Mouse (Mus musculus) midbrain, embryonic 16.5 days (tissue): ENCODE measurements around the gene Ckm. TPM values are rescaled to one million over a fixed set of nuclear protein-coding genes. Genes with fewer than 3 reads are reported as not detected.
A peak's percentile ranks its signal among the peaks of the same experiment; 100 is the strongest.

Experiments
- ATAC-seq: fragments of 200-750 bp; cut with Nextera tagmentation; 2 replicates; pipeline ENCODE4 v1.8.0; 2017; ENCODE audit warnings: moderate TSS enrichment
- H3K27ac ChIP-seq: fragments of 300-500 bp; sonication (generic); 2 replicates; pipeline ENCODE4 v1.5.1; 2014; ENCODE audit warnings: mild to moderate bottlenecking, low read length, mixed read lengths
- H3K27me3 ChIP-seq: fragments of 300-500 bp; sonication (generic); 2 replicates; pipeline ENCODE4 v1.6.1; 2014; ENCODE audit warnings: low read depth, low read length, mixed read lengths; ENCODE audit not compliant: control insufficient read depth, insufficient read depth
- H3K36me3 ChIP-seq: fragments of 300-500 bp; sonication (generic); 2 replicates; pipeline ENCODE4 v1.6.1; 2014; ENCODE audit warnings: mild to moderate bottlenecking, low read length, moderate library complexity, mixed read lengths; ENCODE audit not compliant: control insufficient read depth, insufficient read depth
- H3K4me1 ChIP-seq: fragments of 300-500 bp; sonication (generic); 2 replicates; pipeline ENCODE4 v1.6.1; 2014; ENCODE audit warnings: mild to moderate bottlenecking, low read length, mixed read lengths; ENCODE audit not compliant: control insufficient read depth, insufficient read depth
- H3K4me2 ChIP-seq: fragments of 300-500 bp; sonication (generic); 2 replicates; pipeline ENCODE4 v1.6.1; 2014; ENCODE audit warnings: mild to moderate bottlenecking, low read length, mixed read lengths
- H3K4me3 ChIP-seq: fragments of 300-500 bp; sonication (generic); 2 replicates; pipeline ENCODE4 v1.5.1; 2014; ENCODE audit warnings: low read depth, mild to moderate bottlenecking, low read length, moderate library complexity, mixed read lengths
- H3K9ac ChIP-seq: fragments of 300-500 bp; sonication (generic); 2 replicates; pipeline ENCODE4 v1.6.1; 2014; ENCODE audit warnings: low read depth, low read length, mixed read lengths
- H3K9me3 ChIP-seq: fragments of 300-500 bp; sonication (generic); replicated peaks from 2 replicates; pipeline ENCODE4 v1.6.1; 2014; ENCODE audit warnings: mild to moderate bottlenecking, low read length, mixed read lengths; ENCODE audit not compliant: control insufficient read depth, poor library complexity, severe bottlenecking
- WGBS: fragments of 180-500 bp; shearing (Covaris S2); extraction: QIAGEN DNeasy Blood & Tissue Kit; methylation state at CpG from one replicate; pipeline ENCODE4 v1.1.7; 2014; 5-methylcytosine and 5-hydroxymethylcytosine counted together
- polyA plus RNA-seq: library from polyadenylated mRNA; unstranded; fragments of >200 nt; fragmentation: Nextera tagmentation; extraction: Ambion mirVana; gene quantifications from 2 replicates; pipeline ENCODE4 v1.2.1, GENCODE M21; 2015

The Ckm gene
- polyA plus RNA-seq, 1 experiment from 2014 or later, result 0.35 TPM

DNA sequence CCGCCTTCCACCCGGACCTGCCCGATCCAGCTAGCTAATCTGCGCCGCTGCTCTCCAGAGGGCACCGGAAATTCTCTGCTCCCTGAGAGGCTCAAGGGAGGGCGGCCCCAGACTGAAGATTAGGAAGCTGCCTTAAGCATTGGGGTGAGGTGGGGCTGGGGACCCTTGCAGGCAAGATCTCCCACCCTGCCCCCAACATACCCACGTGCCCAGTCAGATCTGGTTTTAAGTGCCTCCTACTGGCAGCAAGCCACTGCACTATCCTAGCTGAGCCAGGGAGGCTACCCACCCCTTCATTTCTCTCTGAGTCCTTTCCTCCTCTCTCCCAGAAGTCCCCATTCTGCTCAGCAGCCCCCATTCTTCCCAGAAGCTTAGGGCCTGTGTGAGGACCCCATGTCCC, 26.5 kb upstream of the Ckm start:
- Histone ChIP-seq H3K4me1 (peaks cover 6% of the 10 kb centered on the region), H3K9me3 (no peaks in the 10 kb centered on the region), H3K9ac (no peak overlapping the region), H3K4me2 (no peak overlapping the region), H3K36me3 (no peaks in the 10 kb centered on the region), H3K4me3 (no peak overlapping the region), H3K27ac (no peak overlapping the region), H3K27me3 (no peaks in the 10 kb centered on the region)
- 75% methylated on average over 8 of the region's 8 CpGs for WGBS
- no peak for ATAC-seq

- ATAC-seq, result peak; percentile 96
- Histone ChIP-seq H3K27ac (peak within 1 kb of the TSS; percentile 68), H3K27me3 (no peaks in the 10 kb centered on the region), H3K36me3 (peaks cover 4% of the 10 kb centered on the region), H3K4me1 (peaks cover 13% of the 10 kb centered on the region), H3K9ac (peak within 1 kb of the TSS; percentile 93), H3K4me3 (peak within 1 kb of the TSS; percentile 94), H3K9me3 (no peaks in the 10 kb centered on the region), H3K4me2 (peak within 1 kb of the TSS; percentile 85)
- 7% methylated on average over 38 of the region's 48 CpGs for WGBS
Measured at GRCm38 (mm10) chr7:19381377-19382165, 23.0 kb upstream of the Ckm start, which contains the start of gene Ercc2. Gene Ercc2, plus strand, starts transcription at chr7:19382010.

DNA sequence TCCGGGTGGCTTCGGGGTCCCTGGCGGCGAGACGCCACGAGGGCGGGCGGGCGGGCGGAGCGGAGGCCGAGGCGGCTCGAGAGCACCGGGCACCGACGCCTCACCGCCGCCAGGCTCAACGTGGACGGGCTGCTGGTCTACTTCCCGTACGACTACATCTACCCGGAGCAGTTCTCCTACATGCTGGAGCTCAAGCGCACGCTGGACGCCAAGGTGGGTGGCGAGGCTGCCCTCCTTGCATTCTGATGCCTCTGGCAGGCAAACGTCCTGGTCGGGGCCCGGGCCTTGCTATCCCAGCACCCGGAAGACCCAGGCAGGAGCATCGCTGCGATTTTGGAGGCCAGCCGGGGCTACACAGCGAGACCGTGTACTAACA, 22.4 kb upstream of the Ckm start:
- Histone ChIP-seq H3K9me3 (no peaks in the 10 kb centered on the region), H3K27me3 (no peaks in the 10 kb centered on the region), H3K9ac (peak overlapping the region; percentile 93), H3K4me2 (peak overlapping the region; percentile 85), H3K4me1 (peaks cover 13% of the 10 kb centered on the region), H3K36me3 (peaks cover 9% of the 10 kb centered on the region), H3K4me3 (peak overlapping the region; percentile 94), H3K27ac (peak overlapping the region; percentile 68)
- ATAC-seq, result peak; percentile 60
- WGBS, result 1% methylated on average over 20 of the region's 37 CpGs

DNA sequence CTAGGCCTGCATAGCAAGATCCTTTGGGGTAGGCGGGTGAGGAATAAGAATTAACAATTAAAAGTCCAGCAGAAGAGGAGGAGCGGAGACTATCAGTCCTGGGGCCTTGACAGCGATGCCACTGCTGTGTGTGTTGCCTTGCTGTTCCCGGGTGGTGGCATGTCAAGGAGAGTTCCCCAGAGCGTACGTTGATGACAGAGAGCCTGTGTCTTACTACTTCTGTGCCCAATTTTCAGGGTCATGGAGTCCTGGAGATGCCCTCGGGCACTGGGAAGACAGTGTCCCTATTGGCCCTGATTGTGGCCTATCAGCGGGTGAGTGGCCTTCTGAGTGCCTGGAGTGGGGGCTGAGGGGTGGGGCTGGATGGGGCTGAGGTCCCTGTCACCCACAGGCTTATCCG, 20.9 kb upstream of the Ckm start:
- no peaks in the 10 kb centered on the region for H3K27me3 ChIP-seq
- H3K36me3 ChIP-seq, result peaks cover 23% of the 10 kb centered on the region
- H3K9ac ChIP-seq, result no peak overlapping the region
- no peaks in the 10 kb centered on the region for H3K9me3 ChIP-seq
- H3K27ac ChIP-seq, result no peak overlapping the region
- H3K4me3 ChIP-seq, result no peak overlapping the region
- peaks cover 15% of the 10 kb centered on the region for H3K4me1 ChIP-seq
- WGBS, result 91% methylated on average over 9 of the region's 9 CpGs
- H3K4me2 ChIP-seq, result no peak overlapping the region
- no peak for ATAC-seq

DNA sequence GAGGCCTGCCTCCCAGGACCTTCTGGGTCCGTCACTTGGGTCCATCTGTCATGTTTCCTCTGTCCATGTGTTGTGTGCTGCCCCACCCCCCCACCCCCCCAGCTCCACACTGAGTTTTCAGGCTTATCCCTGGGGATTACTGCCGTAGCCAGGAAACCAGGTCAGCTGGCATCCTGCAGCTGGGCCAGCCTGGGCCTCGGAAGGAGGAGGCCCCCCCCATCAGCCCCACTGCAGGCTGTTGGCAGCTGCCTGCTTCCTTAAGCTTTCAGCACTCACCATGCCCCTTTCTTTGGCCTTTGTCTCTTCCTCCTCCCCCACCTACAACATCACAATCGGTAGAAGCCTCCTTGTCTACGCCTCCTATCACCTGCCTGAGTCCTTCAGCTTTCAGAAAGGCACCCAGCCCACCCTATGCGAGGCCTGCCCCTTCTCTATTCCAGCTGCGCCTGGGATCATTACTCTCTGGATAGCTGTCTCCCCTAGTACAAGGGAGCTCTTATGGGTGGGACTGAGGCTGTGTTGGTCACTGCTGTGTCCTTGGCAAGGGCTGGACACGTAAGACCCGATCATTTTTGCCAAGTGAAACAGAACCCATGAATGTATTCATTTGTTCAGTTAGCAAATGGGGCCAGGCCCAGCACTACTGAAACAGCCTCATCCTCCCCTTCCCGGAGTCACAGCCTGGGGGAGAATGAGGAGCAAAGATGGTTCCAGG, 15.7 kb upstream of the Ckm start:
- WGBS, result 43% methylated on average over 9 of the region's 10 CpGs
- Histone ChIP-seq H3K9ac (0 out of 2 replicates have a peak overlapping the region, but pooled peaks have one; percentile 34), H3K4me2 (no peak overlapping the region), H3K27me3 (no peaks in the 10 kb centered on the region), H3K36me3 (peaks cover 64% of the 10 kb centered on the region), H3K4me3 (no peak overlapping the region), H3K4me1 (peaks cover 2% of the 10 kb centered on the region; the same call in 1 of the 2 replicates), H3K9me3 (no peaks in the 10 kb centered on the region), H3K27ac (peak overlapping the region; percentile 71)
- ATAC-seq, result no peak

DNA sequence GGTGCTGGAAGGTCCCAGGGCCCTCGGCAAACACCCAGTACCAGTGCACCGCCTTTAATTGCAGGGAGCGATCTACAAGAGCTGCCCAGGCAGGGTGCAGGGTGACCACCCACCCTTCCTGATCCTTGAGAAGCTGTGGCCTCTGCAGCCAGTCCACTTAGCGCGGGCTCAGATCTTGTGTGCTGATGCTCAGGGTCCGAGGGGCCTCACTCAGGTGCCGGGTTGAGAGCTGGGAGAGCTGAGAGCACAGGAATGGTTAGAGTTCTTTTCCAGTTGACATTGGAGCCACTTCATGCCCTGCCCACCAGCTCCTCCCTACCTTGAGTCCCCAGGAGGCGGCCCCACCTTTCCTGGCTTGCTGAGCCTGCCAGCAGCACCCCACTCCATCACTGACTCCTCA, 10.1 kb upstream of the Ckm start:
- Histone ChIP-seq H3K9me3 (no peaks in the 10 kb centered on the region), H3K4me2 (no peak overlapping the region), H3K27me3 (0 out of 2 replicates have a peak, but pooled peaks cover 4% of the 10 kb centered on the region), H3K27ac (no peak overlapping the region), H3K4me1 (no peaks in the 10 kb centered on the region), H3K4me3 (no peak overlapping the region), H3K36me3 (peaks cover 56% of the 10 kb centered on the region), H3K9ac (no peak overlapping the region)
- 89% methylated on average over 8 of the region's 8 CpGs for WGBS
- no peak for ATAC-seq

GRCm38 (mm10) chr7:19399496-19400280, 4.9 kb upstream of the Ckm start:
- Histone ChIP-seq H3K27me3 (peaks cover 30% of the 10 kb centered on the region), H3K4me3 (peak overlapping the region; percentile 20), H3K4me2 (peak overlapping the region; percentile 46), H3K36me3 (peaks cover 11% of the 10 kb centered on the region), H3K9ac (peak overlapping the region; percentile 31), H3K9me3 (no peaks in the 10 kb centered on the region), H3K4me1 (peaks cover 3% of the 10 kb centered on the region), H3K27ac (no peak overlapping the region)
- 4% methylated on average over 26 of the region's 27 CpGs for WGBS
- no peak for ATAC-seq

DNA sequence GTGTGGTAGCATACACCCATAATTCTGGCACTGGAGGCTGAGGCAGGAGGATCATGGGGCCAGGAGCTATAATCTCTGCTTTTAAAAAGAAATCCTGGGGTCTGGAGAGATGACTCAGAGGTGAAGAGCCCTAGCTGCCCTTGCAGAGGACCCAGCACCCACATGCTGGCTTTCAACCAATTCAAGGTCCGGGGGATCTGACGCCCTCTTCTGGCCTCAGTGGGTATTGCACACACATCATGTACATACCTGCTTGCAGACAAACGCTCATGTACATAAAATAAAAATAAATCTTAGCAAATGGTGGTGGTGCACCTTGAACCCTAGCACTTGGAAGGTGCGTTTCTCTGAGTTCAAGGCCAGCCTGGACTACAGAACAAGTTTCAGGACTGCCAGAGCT, 3.6 kb upstream of the Ckm start:
- WGBS, result 83% methylated on average over 4 of the region's 4 CpGs
- Histone ChIP-seq H3K27ac (no peak overlapping the region), H3K9me3 (no peaks in the 10 kb centered on the region), H3K36me3 (no peaks in the 10 kb centered on the region), H3K9ac (no peak overlapping the region), H3K4me3 (no peak overlapping the region), H3K27me3 (peaks cover 33% of the 10 kb centered on the region), H3K4me2 (no peak overlapping the region), H3K4me1 (peaks cover 3% of the 10 kb centered on the region)
- no peak for ATAC-seq
